Mouse (Mus musculus) kidney, postnatal 0 days (tissue): ENCODE results near the gene Pdzrn3. TPM values are rescaled to one million over a fixed set of nuclear protein-coding genes. Genes with fewer than 3 reads are reported as not detected.

Experiments used
- ATAC-seq: fragments of 200-750 bp; cut with Nextera tagmentation; replicated peaks from 2 replicates; pipeline ENCODE4 v1.8.0; 2017; ENCODE audit warnings: low read depth, moderate number of reproducible peaks, moderate TSS enrichment, moderate library complexity; ENCODE audit not compliant: low FRiP score
- DNase-seq: peaks from one replicate; pipeline ENCODE4 v3.0.0-alpha.2; 2016; ENCODE audit warnings: low spot score
- H3K27ac ChIP-seq: fragments of 300-500 bp; sonication (generic); 2 replicates; pipeline ENCODE4 v1.5.1; 2014; ENCODE audit warnings: mild to moderate bottlenecking
- H3K27me3 ChIP-seq: fragments of 300-500 bp; sonication (generic); 2 replicates; pipeline ENCODE4 v1.6.1; 2014; ENCODE audit warnings: low read length, mixed read lengths; ENCODE audit not compliant: insufficient read depth
- H3K36me3 ChIP-seq: fragments of 300-500 bp; sonication (generic); 2 replicates; pipeline ENCODE4 v1.6.1; 2014; ENCODE audit warnings: low read length, mixed read lengths; ENCODE audit not compliant: insufficient read depth
- H3K4me1 ChIP-seq: fragments of 300-500 bp; sonication (generic); replicated peaks from 2 replicates; pipeline ENCODE4 v1.6.1; 2014; ENCODE audit warnings: antibody characterized with exemption, low read length, mixed read lengths; ENCODE audit not compliant: insufficient read depth
- H3K4me2 ChIP-seq: fragments of 300-500 bp; sonication (generic); 2 replicates; pipeline ENCODE4 v1.6.1; 2014; ENCODE audit warnings: mild to moderate bottlenecking, low read length, moderate library complexity, mixed read lengths
- H3K4me3 ChIP-seq: fragments of 300-500 bp; sonication (generic); replicated peaks from 2 replicates; pipeline ENCODE4 v1.5.1; 2014; ENCODE audit warnings: low read depth, low read length
- H3K9ac ChIP-seq: fragments of 300-500 bp; sonication (generic); 2 replicates; pipeline ENCODE4 v1.6.1; 2014; ENCODE audit warnings: low read depth, low read length
- H3K9me3 ChIP-seq: fragments of 300-500 bp; sonication (generic); replicated peaks from 2 replicates; pipeline ENCODE4 v1.6.1; 2016; ENCODE audit warnings: low read length, inconsistent platforms, mixed read lengths
- CTCF ChIP-seq: IDR thresholded peaks from 2 replicates; pipeline ENCODE4 v1.5.1; 2016; ENCODE audit warnings: antibody characterized with exemption, low read depth, mild to moderate bottlenecking, moderate library complexity
- WGBS: fragments of 180-500 bp; shearing (Covaris S2); extraction: QIAGEN DNeasy Blood & Tissue Kit; methylation state at CpG from one replicate; pipeline ENCODE4 v1.1.7; 2014; 5-methylcytosine and 5-hydroxymethylcytosine counted together
- polyA plus RNA-seq: library from polyadenylated mRNA; unstranded; fragments of >200 nt; fragmentation: Nextera tagmentation; extraction: Ambion mirVana; gene quantifications from 2 replicates; pipeline ENCODE4 v1.2.1, GENCODE M21; 2015

Pdzrn3 gene
- polyA plus RNA-seq, 1 experiment from 2014 or later, result 7.0 TPM

- peak overlapping the region; percentile 16; the same call in 1 of the 2 replicates for H3K4me3 ChIP-seq
- no peak overlapping the region for H3K27ac ChIP-seq
- 18% methylated on average over 8 of the region's 8 CpGs for WGBS
- no peaks in the 10 kb centered on the region for H3K9me3 ChIP-seq
- peak; percentile 16 for DNase-seq
- TF ChIP-seq CTCF, result no peak
- ATAC-seq, result peak; percentile 35; the same call in 1 of the 2 replicates
- H3K36me3 ChIP-seq, result no peaks in the 10 kb centered on the region
- H3K4me2 ChIP-seq, result peak overlapping the region; percentile 47
- H3K9ac ChIP-seq, result peak overlapping the region; percentile 20; the same call in 1 of the 2 replicates
- peaks cover 14% of the 10 kb centered on the region; the same call in 1 of the 2 replicates for H3K4me1 ChIP-seq
- no peaks in the 10 kb centered on the region for H3K27me3 ChIP-seq
Observed at GRCm38 (mm10) chr6:101198943-101199298, 178.8 kb downstream of the Pdzrn3 start.

GRCm38 (mm10) chr6:101198284-101198942 is 179.3 kb downstream of the Pdzrn3 start:
- H3K27ac ChIP-seq, result no peak overlapping the region
- TF ChIP-seq CTCF, result no peak
- peak overlapping the region; percentile 20; the same call in 1 of the 2 replicates for H3K9ac ChIP-seq
- no peaks in the 10 kb centered on the region for H3K36me3 ChIP-seq
- 6% methylated on average over 24 of the region's 24 CpGs for WGBS
- DNase-seq (peak; percentile 69), ATAC-seq (0 out of 2 replicates have a peak, but pooled peaks have one; percentile 34)
- peak overlapping the region; percentile 47 for H3K4me2 ChIP-seq
- no peaks in the 10 kb centered on the region for H3K27me3 ChIP-seq
- peak overlapping the region; percentile 16; the same call in 1 of the 2 replicates for H3K4me3 ChIP-seq
- no peaks in the 10 kb centered on the region for H3K9me3 ChIP-seq
- H3K4me1 ChIP-seq, result peaks cover 14% of the 10 kb centered on the region; the same call in 1 of the 2 replicates

- Histone ChIP-seq H3K4me3 (no peak overlapping the region), H3K4me2 (no peak overlapping the region), H3K9ac (no peak overlapping the region), H3K27ac (no peak overlapping the region), H3K36me3 (no peaks in the 10 kb centered on the region), H3K4me1 (peaks cover 14% of the 10 kb centered on the region; the same call in 1 of the 2 replicates), H3K9me3 (no peaks in the 10 kb centered on the region), H3K27me3 (no peaks in the 10 kb centered on the region)
- DNase-seq (peak; percentile 81), ATAC-seq (no peak)
- 11% methylated on average over 5 of the region's 5 CpGs for WGBS
- TF ChIP-seq CTCF, result peak; percentile 86
Observed at GRCm38 (mm10) chr6:101197642-101198041, 180.1 kb downstream of the Pdzrn3 start.

GRCm38 (mm10) chr6:101195891-101196290 is 181.8 kb downstream of the Pdzrn3 start:
- Histone ChIP-seq H3K4me2 (no peak overlapping the region), H3K27ac (no peak overlapping the region), H3K9ac (no peak overlapping the region), H3K9me3 (no peaks in the 10 kb centered on the region), H3K36me3 (no peaks in the 10 kb centered on the region), H3K27me3 (no peaks in the 10 kb centered on the region), H3K4me3 (no peak overlapping the region), H3K4me1 (peaks cover 14% of the 10 kb centered on the region; the same call in 1 of the 2 replicates)
- no peak for ATAC-seq
- 76% methylated on average over 5 of the region's 5 CpGs for WGBS
- no peak for TF ChIP-seq CTCF
- no peak for DNase-seq

GRCm38 (mm10) chr6:101194386-101194925 is 183.2 kb downstream of the Pdzrn3 start:
- no peaks in the 10 kb centered on the region for H3K9me3 ChIP-seq
- DNase-seq, result peak; percentile 59
- no peak for ATAC-seq
- no peak overlapping the region for H3K4me3 ChIP-seq
- peaks cover 14% of the 10 kb centered on the region; the same call in 1 of the 2 replicates for H3K4me1 ChIP-seq
- H3K27ac ChIP-seq, result no peak overlapping the region
- no peak overlapping the region for H3K4me2 ChIP-seq
- no peaks in the 10 kb centered on the region for H3K36me3 ChIP-seq
- no peaks in the 10 kb centered on the region for H3K27me3 ChIP-seq
- no peak for TF ChIP-seq CTCF
- 21% methylated on average over 8 of the region's 8 CpGs for WGBS
- no peak overlapping the region for H3K9ac ChIP-seq

GRCm38 (mm10) chr6:101191576-101191975 is 186.1 kb downstream of the Pdzrn3 start:
- H3K4me1 ChIP-seq, result peaks cover 6% of the 10 kb centered on the region; the same call in 1 of the 2 replicates
- DNase-seq (no peak), ATAC-seq (no peak)
- no peak for TF ChIP-seq CTCF
- no peak overlapping the region for H3K9ac ChIP-seq
- no peak overlapping the region for H3K4me3 ChIP-seq
- H3K27ac ChIP-seq, result no peak overlapping the region
- H3K27me3 ChIP-seq, result no peaks in the 10 kb centered on the region
- 84% methylated on average over 5 of the region's 5 CpGs for WGBS
- no peak overlapping the region for H3K4me2 ChIP-seq
- no peaks in the 10 kb centered on the region for H3K36me3 ChIP-seq
- no peaks in the 10 kb centered on the region for H3K9me3 ChIP-seq
